In genomic region chr19:59887866-59888265, GRCm38 (mm10) we compare ENCODE assay signal across 19 mouse cellular contexts.
"Had no signal": no experiment of that assay in that cellular context is flagged by ENCODE, and none has a peak within 500 bp of the region (broad histone marks: within the 10 kb centered on the region; RNA-seq: fewer than 3 reads in every experiment).

No protein-coding gene starts in this region.

- H3K4me2 ChIP-seq: lung, embryonic 15.5 days; midbrain, embryonic 12.5 days; neural tube, embryonic 13.5 days; neural tube, embryonic 15.5 days had no signal

- H3K9me3 ChIP-seq: lung, embryonic 15.5 days; midbrain, embryonic 10.5 days; midbrain, embryonic 12.5 days; neural tube, embryonic 13.5 days; neural tube, embryonic 15.5 days had no signal

- H3K27ac ChIP-seq: lung, embryonic 15.5 days; midbrain, embryonic 10.5 days; midbrain, embryonic 12.5 days; neural tube, embryonic 13.5 days; neural tube, embryonic 15.5 days had no signal

- H3K36me3 ChIP-seq: lung, embryonic 15.5 days; midbrain, embryonic 10.5 days; midbrain, embryonic 12.5 days; neural tube, embryonic 15.5 days had no signal

- H3K4me1 ChIP-seq: lung, embryonic 15.5 days; neural tube, embryonic 13.5 days; neural tube, embryonic 15.5 days had no signal

- DNase-seq: lung, adult 18-20 months; lung, postnatal 10 days; lung, postnatal 36 days; midbrain, embryonic 14.5 days; retina, postnatal 1 day; right cerebral cortex, adult 18-20 months; right cerebral cortex, postnatal 25 days; right cerebral cortex, postnatal 4 days; spleen, adult 18-20 months; thymus, adult 18-20 months; thymus, postnatal 14 days; thymus, postnatal 36 days had no signal

- ATAC-seq: midbrain, embryonic 16.5 days had no signal

- H3K4me3 ChIP-seq: lung, embryonic 15.5 days; midbrain, embryonic 10.5 days; midbrain, embryonic 12.5 days; myocyte; neural tube, embryonic 13.5 days; neural tube, embryonic 15.5 days had no signal

- H3K27me3 ChIP-seq: lung, embryonic 15.5 days; midbrain, embryonic 12.5 days; neural tube, embryonic 13.5 days; neural tube, embryonic 15.5 days had no signal

- H3K9ac ChIP-seq: lung, embryonic 15.5 days; midbrain, embryonic 12.5 days; neural tube, embryonic 13.5 days; neural tube, embryonic 15.5 days had no signal
